Mouse (Mus musculus) kidney, adult 8-10 months (tissue): ENCODE data around the gene Ncor2.

Experiments
- DNase-seq, 2 experiments: peaks; one replicate each; pipeline ENCODE4 v3.0.0; 2022

Gene Ncor2

GRCm38 (mm10) chr5:125124002-125124401 lies 55.0 kb downstream of the Ncor2 start:
- DNase-seq, result no peak

DNA sequence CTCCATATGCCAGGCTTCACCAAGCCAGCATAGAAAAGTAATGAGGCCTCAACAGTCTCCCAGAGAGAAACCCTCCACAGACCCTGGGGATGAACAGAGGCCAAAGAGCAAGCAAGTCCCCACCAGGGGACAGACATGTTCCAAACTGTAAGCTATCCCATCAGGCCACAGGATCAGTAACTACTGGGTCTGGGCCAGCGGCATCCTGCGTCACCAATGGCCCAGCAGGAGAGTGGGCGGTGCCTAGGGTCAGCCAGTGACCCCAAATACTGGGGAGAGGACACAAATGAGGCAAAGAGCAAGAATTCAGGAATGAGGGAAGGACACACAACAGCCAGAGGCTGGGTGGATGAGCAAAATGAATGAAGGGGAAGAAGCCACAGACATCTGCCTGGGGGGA lies 55.8 kb downstream of the Ncor2 start:
- DNase-seq, result peak; percentile 77 to 78

- DNase-seq, result no peak
Observed at GRCm38 (mm10) chr5:125122546-125122945, 56.5 kb downstream of the Ncor2 start.

DNA sequence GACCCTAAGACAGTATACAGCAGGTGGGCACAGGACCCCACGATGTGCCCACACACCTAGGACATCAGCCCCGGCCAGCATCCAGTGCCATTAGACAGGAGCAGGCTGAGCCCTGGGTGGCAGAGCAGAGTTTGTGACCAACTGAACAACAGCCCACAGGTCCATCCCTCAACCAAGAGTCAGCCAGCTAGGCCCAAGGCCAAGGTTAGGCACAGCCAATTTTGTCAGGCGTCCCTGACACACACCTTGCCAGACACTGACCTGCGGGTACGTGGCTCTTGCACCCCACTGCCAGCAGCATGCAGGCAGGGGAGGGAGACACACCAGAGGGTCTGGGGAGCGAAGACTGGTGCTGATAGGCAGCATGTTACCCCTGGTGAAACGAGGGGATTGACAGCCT lies 57.0 kb downstream of the Ncor2 start:
- peak in 1 of 2 experiments; percentile 40 for DNase-seq

DNA sequence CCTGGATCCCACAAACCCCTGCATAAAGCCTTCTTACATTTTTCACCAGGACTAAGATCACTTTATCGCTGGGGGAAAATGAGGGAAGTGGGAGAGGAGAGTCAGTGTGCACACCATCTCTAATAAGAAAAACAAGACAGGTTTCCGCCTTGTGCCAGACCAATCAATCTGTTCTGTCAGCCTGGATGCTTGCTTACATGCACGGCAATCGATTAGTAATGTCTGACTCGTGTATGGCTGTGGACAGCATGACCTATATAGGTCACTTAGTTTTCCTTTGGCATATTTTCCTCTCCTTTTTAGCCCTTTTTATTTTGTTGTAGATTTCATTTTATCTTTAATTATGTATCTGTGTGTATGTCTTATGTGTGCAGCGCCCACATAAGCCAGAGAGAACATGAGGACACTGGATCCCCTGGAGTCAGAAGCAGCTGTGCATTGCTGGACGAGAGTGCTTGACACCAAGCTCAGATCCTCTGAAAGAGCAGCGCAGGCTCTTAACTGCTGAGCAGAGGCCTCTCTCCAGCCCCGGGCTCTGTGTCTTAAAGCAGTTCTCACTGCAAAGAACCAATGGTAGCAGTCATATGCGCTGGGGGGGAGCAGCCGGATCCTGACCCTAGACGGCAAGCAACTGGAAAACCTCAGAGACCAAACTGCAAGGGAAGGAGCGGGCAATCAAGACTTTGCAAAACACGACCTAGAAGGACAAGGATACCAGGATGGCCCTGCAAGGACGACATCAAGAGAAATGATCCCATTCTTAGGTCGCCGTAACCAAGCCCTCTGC lies 58.3 kb downstream of the Ncor2 start:
- DNase-seq, result no peak

- DNase-seq, result no peak
Observed at GRCm38 (mm10) chr5:125117238-125117637, 61.8 kb downstream of the Ncor2 start.

DNA sequence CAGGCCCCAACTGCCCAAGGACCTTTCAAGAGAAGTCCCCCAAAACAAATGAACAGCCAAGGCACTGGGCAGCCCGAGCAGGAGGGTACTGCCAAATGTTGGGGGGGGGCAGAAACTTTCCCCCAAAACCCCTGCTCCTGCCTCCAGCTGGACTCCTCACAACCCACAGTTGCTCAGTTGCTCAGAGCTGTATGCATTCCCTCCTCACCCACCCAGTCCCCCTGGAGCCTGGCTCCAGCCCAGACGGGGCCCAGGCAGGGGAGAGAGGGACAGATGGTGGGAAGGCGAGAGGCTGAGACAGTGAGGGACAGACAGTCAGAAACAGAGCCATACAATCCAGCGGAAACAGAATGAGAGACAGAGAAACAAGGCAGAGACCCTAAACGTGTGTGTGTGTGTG lies 66.0 kb downstream of the Ncor2 start:
- DNase-seq, result no peak

GRCm38 (mm10) chr5:125112588-125112987 lies 66.4 kb downstream of the Ncor2 start:
- no peak for DNase-seq

DNA sequence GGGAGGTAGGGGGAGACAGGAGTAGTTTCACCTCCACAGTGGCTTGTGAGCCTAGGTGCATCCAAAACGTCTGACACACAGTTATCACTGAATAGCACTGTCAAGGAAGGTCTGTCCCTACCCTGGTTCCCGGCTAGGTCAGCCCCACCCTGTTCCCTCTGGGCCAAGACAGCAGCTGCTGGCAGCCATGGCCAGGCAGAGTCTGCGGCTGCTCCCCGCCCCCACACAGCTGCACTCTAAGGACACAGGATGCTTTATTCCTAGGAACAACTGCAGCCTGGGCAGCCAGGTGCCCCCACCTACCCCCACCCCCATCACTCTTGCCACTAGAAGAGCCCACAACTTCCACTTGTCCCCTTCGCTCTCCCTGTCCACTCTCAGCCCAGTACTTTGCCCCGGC lies 67.9 kb downstream of the Ncor2 start:
- no peak for DNase-seq

DNA sequence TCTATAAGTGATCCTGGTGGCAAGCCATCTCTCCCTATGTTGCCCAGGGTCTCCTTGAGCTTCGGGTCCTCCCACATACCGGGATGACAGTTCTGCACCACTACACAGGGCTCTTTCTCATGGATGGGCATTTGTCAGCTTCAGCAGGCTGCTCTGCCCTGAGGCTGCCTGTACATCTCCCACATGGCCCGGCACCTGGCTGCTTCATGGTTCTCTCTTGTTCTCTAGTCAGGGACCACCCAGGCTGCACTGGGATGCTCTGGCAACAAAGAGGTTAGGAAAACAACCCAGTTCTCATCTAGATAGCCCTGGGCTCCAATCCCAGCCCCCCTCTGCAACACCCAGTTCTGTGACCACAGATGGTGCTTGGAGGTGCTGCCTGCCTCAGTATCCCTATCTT lies 68.3 kb downstream of the Ncor2 start:
- DNase-seq, result no peak

DNA sequence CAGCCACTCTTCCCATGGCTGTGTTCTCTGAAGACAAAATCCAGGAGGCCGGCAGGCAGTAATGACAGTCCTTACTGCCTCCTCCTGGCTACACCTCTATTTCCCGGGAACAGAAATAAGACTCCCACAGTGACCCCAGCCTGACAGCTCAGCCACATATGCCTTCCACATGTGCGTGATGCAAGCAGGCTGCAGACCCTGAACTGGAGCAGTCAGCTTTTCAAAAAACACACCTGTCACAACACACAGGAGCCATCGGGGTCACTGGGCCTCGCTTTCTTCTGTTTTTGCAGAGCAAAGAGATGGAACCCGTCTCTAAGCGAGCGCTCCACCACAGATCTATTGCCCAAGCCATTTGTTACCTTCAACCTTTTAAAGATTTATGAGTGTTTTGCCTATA lies 68.8 kb downstream of the Ncor2 start:
- DNase-seq, result no peak

GRCm38 (mm10) chr5:125107011-125107651 lies 71.9 kb downstream of the Ncor2 start:
- peak; percentile 71 to 72 for DNase-seq

DNA sequence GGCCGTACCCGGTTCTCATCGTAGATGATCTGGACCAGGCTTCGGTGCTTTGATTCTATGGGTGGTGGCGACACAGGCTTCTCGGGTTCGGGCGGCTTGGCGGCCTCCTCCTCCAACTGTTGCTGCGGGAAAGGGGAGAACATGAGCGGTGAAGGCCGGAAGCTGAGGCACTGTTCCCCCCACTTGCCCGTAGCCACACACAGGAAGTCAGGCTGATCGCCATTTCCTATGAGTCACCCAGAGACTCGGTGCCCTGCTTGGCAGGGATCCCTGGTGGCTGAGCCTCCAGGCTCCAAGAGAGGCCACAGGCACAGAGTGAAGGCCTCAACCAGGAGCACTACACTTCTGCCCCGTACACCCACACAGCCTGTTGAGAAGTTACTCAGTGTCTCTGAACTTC lies 72.8 kb downstream of the Ncor2 start:
- peak; percentile 35 to 49 for DNase-seq

GRCm38 (mm10) chr5:125104841-125105240 lies 74.2 kb downstream of the Ncor2 start:
- DNase-seq, result no peak

- DNase-seq, result no peak
Observed at GRCm38 (mm10) chr5:125103396-125103795, 75.6 kb downstream of the Ncor2 start.

- no peak for DNase-seq
Observed at GRCm38 (mm10) chr5:125102907-125103306, 76.1 kb downstream of the Ncor2 start.

GRCm38 (mm10) chr5:125102352-125102751 lies 76.7 kb downstream of the Ncor2 start:
- DNase-seq, result no peak

DNA sequence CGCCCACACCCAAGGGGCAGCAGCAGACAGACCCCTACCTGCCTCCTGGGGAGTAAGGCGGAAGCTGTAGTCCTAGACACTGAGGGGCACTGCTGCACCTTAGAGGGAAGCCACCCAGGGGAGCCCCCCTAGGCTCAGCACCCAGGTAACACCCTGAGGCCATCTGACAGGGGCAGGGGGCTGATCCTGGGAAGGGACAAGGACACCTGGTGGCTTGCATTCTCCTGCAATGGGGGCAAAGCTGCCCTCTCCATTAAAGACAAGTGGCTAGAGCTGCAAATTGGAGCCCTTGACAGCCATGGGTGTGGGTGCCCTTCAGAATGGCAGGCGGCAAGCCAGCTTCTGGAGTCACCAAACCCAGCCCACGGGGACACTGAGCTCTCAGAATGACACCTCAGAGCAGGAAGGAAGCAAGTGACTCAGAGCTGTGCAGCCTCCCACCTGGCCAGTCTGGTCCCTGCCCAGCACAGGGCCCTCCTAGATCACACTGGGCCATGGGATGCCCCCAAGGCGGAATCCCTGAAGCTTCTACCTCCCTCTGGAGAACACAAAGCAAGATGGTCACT lies 79.2 kb downstream of the Ncor2 start:
- no peak for DNase-seq

DNA sequence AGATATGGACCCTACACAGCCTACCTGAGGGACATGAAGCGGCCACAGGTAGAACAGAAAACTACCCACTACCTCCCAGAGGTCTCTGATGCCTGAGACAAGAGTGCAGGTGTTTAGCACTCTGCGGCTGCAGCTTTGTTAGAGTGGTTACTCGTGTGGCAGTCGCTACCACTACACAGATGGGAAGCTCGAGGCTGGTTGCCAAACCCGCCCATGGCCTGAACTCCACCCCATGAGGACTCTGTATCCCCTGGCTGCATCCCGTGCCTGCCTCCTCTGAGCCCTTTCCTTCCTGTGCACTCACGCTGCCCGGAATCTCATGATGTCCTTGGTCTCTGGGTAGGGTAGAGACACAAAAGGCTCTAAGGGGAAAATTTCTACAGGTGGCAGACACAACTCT lies 80.3 kb downstream of the Ncor2 start:
- DNase-seq, result no peak

GRCm38 (mm10) chr5:125096368-125096767 lies 82.7 kb downstream of the Ncor2 start:
- DNase-seq, result no peak

DNA sequence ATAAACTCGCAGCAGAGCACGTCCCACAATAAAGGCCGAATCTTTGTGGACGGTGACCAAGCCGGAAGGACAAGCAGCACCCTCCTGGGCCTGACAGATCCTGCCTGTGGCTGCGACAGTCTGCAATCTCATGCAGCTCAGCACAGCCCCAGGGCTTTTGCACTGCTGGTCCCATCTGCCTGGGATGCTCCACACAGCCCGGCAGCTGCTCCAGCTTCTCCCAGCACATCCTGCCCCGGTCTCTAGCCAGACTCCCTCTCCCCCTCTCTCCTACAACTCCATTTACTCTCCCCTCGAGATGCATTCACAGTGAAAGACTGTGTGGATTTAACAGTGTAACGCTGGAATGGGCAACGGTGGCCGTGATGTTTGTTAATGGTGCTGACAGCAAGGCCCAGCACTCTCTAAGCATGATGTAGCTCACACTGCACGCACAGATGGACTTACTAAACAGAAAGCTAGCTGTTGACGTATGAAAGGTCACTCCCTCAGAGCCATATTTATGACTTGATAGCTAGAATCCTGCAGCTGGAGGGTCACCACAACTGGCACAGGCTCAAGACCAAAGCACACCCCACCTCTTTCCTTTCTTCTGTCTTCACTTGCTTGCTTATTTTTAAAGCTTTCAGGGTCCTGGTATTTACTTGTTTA lies 83.4 kb downstream of the Ncor2 start:
- DNase-seq, result no peak

DNA sequence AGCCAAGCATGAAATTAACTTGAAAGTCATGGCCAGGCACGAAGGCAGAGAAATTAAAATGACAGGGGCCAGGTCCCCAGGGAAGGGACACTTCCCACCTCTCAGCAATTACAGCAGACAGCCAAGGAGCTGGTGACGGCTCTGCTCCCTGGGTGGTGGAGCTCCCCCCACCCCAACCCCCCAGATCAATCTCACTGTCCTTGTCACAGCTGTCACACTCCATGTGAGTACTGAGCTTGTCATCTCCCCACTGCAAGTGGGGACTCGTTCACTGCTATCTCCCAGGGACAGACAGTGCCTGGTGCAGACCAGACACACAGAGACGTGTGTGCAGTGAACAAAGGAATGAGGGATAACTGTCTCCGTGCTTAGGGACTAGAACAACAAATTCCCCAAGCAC lies 85.2 kb downstream of the Ncor2 start:
- no peak for DNase-seq

DNA sequence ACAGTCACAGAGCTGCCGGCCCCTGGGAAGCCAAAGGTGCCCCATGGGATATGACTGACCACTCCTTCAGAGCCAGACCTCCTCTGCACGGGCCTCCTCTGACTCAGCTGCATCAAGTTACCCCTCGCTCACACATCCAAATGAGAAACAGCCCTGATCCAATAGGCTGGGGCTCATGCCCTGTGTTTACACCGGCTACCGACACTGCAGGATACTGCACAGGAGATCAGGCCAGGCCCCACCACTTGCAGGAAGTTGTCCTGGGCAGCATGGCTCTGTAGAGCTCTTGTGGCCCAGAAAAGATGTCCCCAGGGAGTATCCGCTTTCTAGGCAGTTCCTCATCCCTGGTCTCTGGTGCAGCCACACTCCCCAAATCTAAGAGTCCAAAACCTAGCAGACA lies 90.9 kb downstream of the Ncor2 start:
- DNase-seq, result no peak

- no peak for DNase-seq
Observed at GRCm38 (mm10) chr5:125085097-125085617, 93.9 kb downstream of the Ncor2 start.
